Mouse (Mus musculus) G1E (cell line): ENCODE measurements around the gene Ankmy1. TPM values are rescaled to one million over a fixed set of nuclear protein-coding genes. Genes with fewer than 3 reads are reported as not detected.

ENCODE experiments used
- ATAC-seq: 2 replicates; pipeline ENCODE4 v1.8.0; 2016; ENCODE audit warnings: mild to moderate bottlenecking; ENCODE audit not compliant: insufficient number of reproducible peaks, poor library complexity, low FRiP score, severe bottlenecking; ENCODE audit errors: extremely low read depth
- DNase-seq: peaks from one replicate; pipeline ENCODE4 v3.0.0; 2012; ENCODE audit warnings: low spot score
- H3K27me3 ChIP-seq: 2 replicates; pipeline ENCODE4 v1.6.1; 2012; ENCODE audit warnings: mild to moderate bottlenecking, low read length, inconsistent platforms; ENCODE audit not compliant: insufficient read depth
- H3K36me3 ChIP-seq: replicated peaks from 2 replicates; pipeline ENCODE3; 2012; ENCODE audit warnings: mild to moderate bottlenecking, inconsistent platforms
- H3K4me1 ChIP-seq: 2 replicates; pipeline ENCODE4 v1.6.1; 2012; ENCODE audit warnings: low read depth, low read length, inconsistent platforms, mixed read lengths; ENCODE audit not compliant: insufficient read depth
- H3K4me3 ChIP-seq: 2 replicates; pipeline ENCODE4 v1.5.1; 2012; ENCODE audit warnings: low read depth, mild to moderate bottlenecking, inconsistent platforms, low read length, moderate library complexity, mixed read lengths
- H3K9me3 ChIP-seq: replicated peaks from 2 replicates; pipeline ENCODE4 v1.6.1; 2012; ENCODE audit warnings: inconsistent platforms
- CTCF ChIP-seq: IDR thresholded peaks from 2 replicates; pipeline ENCODE4 v1.5.1; 2012; ENCODE audit warnings: low read depth, low read length, inconsistent platforms, mixed read lengths
- GATA1 ChIP-seq: IDR thresholded peaks from 2 replicates; pipeline ENCODE4 v1.6.1; 2012; ENCODE audit warnings: borderline replicate concordance, low read length, inconsistent platforms, mixed read lengths
- GATA2 ChIP-seq: IDR thresholded peaks from 2 replicates; pipeline ENCODE4 v1.6.1; 2012; ENCODE audit warnings: low read depth, low read length, inconsistent platforms, borderline replicate concordance
- POLR2AphosphoS5 ChIP-seq: IDR thresholded peaks from 2 replicates; pipeline ENCODE4 v1.6.1; 2012; ENCODE audit warnings: low read depth, low read length, inconsistent platforms; ENCODE audit not compliant: insufficient replicate concordance
- TAL1 ChIP-seq: conservative IDR thresholded peaks from 2 replicates; pipeline ENCODE4 v1.6.1; 2012; ENCODE audit warnings: low read depth, low read length, inconsistent platforms, mixed read lengths
- polyA plus RNA-seq: library from polyadenylated mRNA; stranded (reverse); fragments of >175 nt; gene quantifications from 2 replicates; pipeline ENCODE4 v1.2.3, GENCODE M21; 2012
- total RNA-seq, 2 experiments: library from RNA; stranded (forward) in 1 of 2; stranded (reverse) in 1 of 2; fragments of 200-1000 nt in 1 of 2; fragments of >200 nt in 1 of 2; fragmentation: Nextera tagmentation in 1 of 2; gene quantifications; 2 replicates each; pipeline ENCODE4 v1.2.3; 2014 to 2017

The Ankmy1 gene
- total and polyA plus RNA-seq, 3 experiments = 0.08 to 0.75 (median 0.38) TPM

DNA sequence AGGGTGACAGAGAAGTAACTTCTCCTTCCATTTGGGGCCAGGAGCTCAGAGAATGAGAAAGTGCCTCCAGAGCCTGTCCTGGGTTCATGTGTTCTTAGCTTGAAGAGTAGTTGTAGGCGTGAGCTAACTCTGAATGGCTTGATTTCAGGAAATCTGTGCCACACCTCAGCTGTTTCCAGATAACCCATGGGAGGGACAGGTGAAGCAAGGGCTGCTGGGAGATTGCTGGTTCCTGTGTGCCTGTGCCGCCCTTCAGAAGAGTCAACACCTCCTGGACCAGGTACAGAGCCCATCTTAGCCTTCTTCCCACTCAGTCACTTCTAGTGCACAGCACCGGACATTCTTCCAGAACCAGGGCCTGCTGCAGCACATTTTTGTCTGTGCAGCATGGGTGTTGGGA, 35.1 kb upstream of the Ankmy1 start:
- H3K9me3 ChIP-seq = no peaks in the 10 kb centered on the region
- H3K36me3 ChIP-seq = peaks cover 64% of the 10 kb centered on the region

DNA sequence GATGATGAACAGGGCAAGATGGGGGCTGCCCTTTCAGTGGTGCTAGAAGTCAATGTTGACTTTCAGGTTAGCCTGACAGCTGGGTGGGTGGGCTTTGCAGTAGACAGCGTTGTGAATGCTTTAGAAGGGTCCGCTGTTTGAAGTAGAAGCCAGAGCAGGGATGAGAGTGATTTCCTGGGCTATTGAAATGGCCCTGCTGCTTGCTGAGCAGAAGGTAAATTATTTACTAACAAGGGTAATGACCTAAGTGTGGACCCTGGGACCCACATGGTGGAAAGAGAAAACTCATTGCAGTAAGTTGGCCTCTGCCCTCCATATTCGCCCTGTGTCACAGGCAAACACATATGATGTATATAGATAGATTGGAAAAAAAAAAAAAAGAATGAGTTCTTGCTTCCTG, 33.8 kb upstream of the Ankmy1 start:
- Histone ChIP-seq H3K9me3 (no peaks in the 10 kb centered on the region), H3K4me3 (no peak overlapping the region), H3K4me1 (peaks cover 45% of the 10 kb centered on the region), H3K36me3 (peaks cover 59% of the 10 kb centered on the region), H3K27me3 (no peaks in the 10 kb centered on the region)
- no peak for TF ChIP-seq GATA1
- TF ChIP-seq TAL1 = no peak
- TF ChIP-seq GATA2 = no peak
- TF ChIP-seq CTCF = no peak
- TF ChIP-seq POLR2AphosphoS5 = no peak
- no peak for ATAC-seq
- DNase-seq = no peak

More for the DNA sequence above, 35.1 kb upstream of the Ankmy1 start:
- Histone ChIP-seq H3K27me3 (no peaks in the 10 kb centered on the region), H3K4me1 (peaks cover 44% of the 10 kb centered on the region), H3K4me3 (no peak overlapping the region)
- DNase-seq (no peak), ATAC-seq (no peak)
- TF ChIP-seq GATA1 = no peak
- no peak for TF ChIP-seq GATA2
- no peak for TF ChIP-seq POLR2AphosphoS5
- no peak for TF ChIP-seq CTCF
- TF ChIP-seq TAL1 = no peak

DNA sequence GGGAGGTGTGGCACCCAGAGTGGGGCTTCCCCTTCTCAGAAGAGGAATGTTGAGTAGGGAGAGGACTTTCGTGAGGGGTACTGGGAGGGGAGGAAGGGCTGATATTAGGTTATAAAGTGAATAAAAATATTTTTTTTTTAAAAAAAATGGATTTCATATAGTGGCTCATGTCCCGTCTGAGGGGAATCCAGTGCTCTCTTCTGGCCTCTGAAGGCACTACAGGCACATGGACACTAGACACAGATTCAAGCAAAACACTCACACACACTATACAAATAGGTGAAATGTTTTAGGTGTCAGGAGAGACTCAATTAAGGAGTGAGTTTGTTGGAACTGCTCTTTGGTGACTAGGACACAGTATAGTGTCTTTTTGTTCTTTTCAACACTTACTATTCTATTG, 33.3 kb upstream of the Ankmy1 start:
- H3K9me3 ChIP-seq = no peaks in the 10 kb centered on the region
- TF ChIP-seq GATA2 = no peak
- no peak for TF ChIP-seq POLR2AphosphoS5
- TF ChIP-seq GATA1 = no peak
- TF ChIP-seq TAL1 = no peak
- TF ChIP-seq CTCF = no peak
- H3K4me1 ChIP-seq = peaks cover 45% of the 10 kb centered on the region
- H3K4me3 ChIP-seq = no peak overlapping the region; the same call in 1 of the 2 replicates
- H3K36me3 ChIP-seq = peaks cover 56% of the 10 kb centered on the region
- DNase-seq (no peak), ATAC-seq (no peak)
- no peaks in the 10 kb centered on the region for H3K27me3 ChIP-seq

DNA sequence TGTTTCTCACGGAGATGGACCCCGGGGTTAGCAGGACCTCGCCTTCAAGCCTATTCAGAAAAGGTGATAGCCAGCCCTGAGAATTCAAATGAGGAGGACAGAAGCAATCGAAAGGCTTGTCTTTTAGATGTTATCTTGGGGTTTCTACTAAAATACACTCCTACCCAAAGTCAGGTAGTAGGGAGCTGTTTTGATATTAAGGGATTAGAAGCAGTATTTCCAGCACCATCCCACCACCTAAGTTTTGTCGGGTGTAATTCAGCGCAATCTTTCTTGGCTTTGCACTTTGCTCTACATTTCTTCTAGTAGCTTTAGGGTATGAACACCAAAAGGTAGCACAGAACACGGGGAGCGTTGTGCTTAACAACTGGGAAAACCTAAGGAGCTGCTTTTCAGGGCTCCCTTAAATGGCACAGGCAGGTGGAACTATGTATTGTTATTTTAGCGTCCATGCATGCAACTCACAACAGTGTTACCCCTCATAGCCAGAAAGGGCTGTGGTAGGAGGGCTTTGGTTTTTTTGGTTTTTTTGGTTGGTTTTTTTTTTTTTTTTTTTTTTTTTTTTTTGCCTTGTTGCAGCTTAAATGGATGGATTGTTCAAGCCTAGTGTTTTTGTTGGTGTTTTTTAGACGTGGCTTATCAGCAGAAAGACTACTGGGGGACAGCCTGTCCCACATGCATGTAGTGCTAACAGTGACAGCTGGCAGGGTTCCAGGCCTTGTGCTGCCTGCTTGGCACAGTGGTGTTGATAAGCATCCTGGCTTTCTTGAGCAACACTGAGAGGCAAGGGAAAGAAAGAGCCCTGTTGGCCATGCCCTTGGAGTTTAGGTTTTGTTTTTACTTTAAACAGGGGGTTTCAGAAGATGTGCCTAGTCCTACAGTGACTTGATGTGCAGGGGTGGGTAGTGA, 32.6 kb upstream of the Ankmy1 start:
- peak; percentile 50 for DNase-seq
- Histone ChIP-seq H3K4me3 (peak overlapping the region; percentile 79), H3K36me3 (peaks cover 51% of the 10 kb centered on the region), H3K27me3 (no peaks in the 10 kb centered on the region), H3K9me3 (no peaks in the 10 kb centered on the region), H3K4me1 (peaks cover 45% of the 10 kb centered on the region)
- ATAC-seq = no peak
- TF ChIP-seq CTCF = no peak

DNA sequence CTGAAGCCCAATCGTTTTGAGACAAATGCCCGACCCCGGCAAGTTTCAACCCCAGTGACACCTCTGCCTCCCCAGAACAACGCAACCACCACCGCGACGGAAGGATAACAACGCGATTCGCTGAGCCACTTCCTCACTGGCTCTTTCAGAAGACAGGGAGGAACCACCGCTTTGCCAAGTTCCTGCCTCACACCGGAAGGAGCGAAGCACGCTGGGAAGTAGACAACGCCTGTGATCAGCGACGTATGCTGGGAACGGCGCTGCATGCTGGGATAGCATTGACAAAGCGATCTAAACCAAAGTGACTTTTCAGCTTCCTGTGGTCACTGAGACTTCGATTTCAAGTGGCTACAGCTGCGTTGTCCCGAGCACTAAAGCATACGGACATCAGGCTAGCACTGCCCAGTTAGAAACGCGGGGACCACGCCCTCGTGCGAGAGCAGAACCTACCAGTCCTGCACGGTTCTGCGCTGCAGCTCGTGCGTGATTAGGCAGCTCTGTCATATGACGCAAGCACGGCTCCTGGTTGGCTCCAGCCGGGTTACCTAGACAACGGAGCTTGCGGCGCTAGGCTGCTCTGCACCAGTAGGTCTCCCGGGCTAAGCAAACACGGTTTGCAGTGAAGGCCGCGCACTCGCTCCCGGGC, 31.6 kb upstream of the Ankmy1 start, which contains the start of gene Capn10:
Capn10 (plus strand) TSS at position 195 of the 646 bp plus-strand sequence.
- no peaks in the 10 kb centered on the region for H3K9me3 ChIP-seq
- ATAC-seq (peak; percentile 92), DNase-seq (peak; percentile 98)
- peak within 1 kb of the TSS; percentile 79 for H3K4me3 ChIP-seq
- peaks cover 41% of the 10 kb centered on the region for H3K36me3 ChIP-seq
- peak; percentile 78; the same call in 1 of the 2 replicates for TF ChIP-seq POLR2AphosphoS5
- TF ChIP-seq GATA1 = no peak
- H3K4me1 ChIP-seq = peaks cover 45% of the 10 kb centered on the region
- peaks cover 2% of the 10 kb centered on the region for H3K27me3 ChIP-seq

DNA sequence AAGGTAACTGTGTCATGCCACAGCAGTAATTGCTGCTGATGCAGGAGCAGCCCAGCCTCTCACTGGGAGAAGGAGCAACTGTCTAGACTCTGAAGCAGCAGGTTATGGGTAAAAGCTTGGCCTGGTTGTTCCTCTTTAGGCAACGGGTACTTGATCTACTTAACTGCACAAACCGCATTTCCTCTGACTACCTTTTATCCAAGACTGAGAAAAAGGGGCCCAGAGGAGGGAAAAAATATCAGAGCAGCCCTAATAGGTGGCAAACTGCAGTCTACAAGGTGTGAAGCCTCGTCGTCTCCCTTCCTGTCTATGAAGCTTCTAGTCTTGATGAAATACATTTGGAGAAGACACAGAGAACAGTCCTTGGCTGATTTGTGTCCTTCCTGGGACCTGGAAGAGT, 30.9 kb upstream of the Ankmy1 start:
- H3K27me3 ChIP-seq = peaks cover 9% of the 10 kb centered on the region
- no peaks in the 10 kb centered on the region for H3K9me3 ChIP-seq
- no peak for TF ChIP-seq TAL1
- no peak for TF ChIP-seq GATA2
- TF ChIP-seq GATA1 = no peak
- TF ChIP-seq POLR2AphosphoS5 = no peak
- no peak for TF ChIP-seq CTCF
- peak overlapping the region; percentile 79 for H3K4me3 ChIP-seq
- H3K4me1 ChIP-seq = peaks cover 45% of the 10 kb centered on the region
- no peak for ATAC-seq
- peaks cover 34% of the 10 kb centered on the region for H3K36me3 ChIP-seq
- DNase-seq = peak; percentile 40
